In the genomic region with DNA sequence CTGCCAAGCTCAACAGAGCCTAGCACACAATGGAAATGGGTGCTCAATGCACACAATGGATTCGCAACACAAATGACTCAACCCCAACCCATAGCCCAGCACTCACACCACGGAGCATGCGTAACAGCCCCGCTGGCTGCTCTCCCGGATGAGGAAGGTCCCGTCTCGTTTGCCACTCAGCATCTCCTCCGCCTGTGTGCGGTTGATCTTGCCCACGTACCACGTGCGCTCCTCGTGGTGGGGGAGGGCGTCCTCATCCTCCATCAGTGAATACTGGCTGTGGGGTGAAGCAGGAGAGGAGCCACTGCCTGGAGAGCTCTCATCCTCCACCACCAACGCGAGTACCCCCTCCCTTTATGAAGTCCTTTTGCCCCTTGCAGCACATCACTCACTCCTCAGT, we compare ENCODE assay signal across 11 mouse cellular contexts. TPM values are rescaled to one million over a fixed set of nuclear protein-coding genes. Genes with fewer than 3 reads are reported as not detected.
DNase-seq lines count a peak whose midpoint lies in the region; ATAC-seq and TF ChIP-seq lines count a peak whose summit lies in the region.
"Had no signal": no experiment of that assay in that cellular context is flagged by ENCODE, and none has a peak within 500 bp of the region (broad histone marks: within the 10 kb centered on the region; RNA-seq: fewer than 3 reads in every experiment).

No protein-coding gene starts in this region.

- H3K27ac ChIP-seq in forebrain, embryonic 12.5 days: no peak overlapping the region
- H3K27ac ChIP-seq in midbrain, embryonic 13.5 days: no peak overlapping the region
- H3K27ac ChIP-seq in stomach, postnatal 0 days (replicated peaks): no peak overlapping the region
- H3K27ac ChIP-seq: heart, embryonic 13.5 days had no signal

- 85% methylated on average over 16 of the region's 16 CpGs for WGBS in forebrain, embryonic 12.5 days
- 87% methylated on average over 16 of the region's 16 CpGs for WGBS in midbrain, embryonic 13.5 days
- 83% methylated on average over 16 of the region's 16 CpGs for WGBS in stomach, postnatal 0 days

- no peak overlapping the region for H3K4me3 ChIP-seq in forebrain, embryonic 12.5 days (replicated peaks)
- no peak overlapping the region for H3K4me3 ChIP-seq in midbrain, embryonic 13.5 days (replicated peaks)
- H3K4me3 ChIP-seq in stomach, postnatal 0 days (ENCODE audit: low read depth, low read length): no peak overlapping the region
- H3K4me3 ChIP-seq: heart, embryonic 13.5 days; myocyte had no signal

- TF ChIP-seq CTCF in stomach, postnatal 0 days (IDR thresholded peaks at IDR 0.05; ENCODE audit: low read depth): no peak

- H3K9ac ChIP-seq in forebrain, embryonic 12.5 days: no peak overlapping the region
- no peak overlapping the region for H3K9ac ChIP-seq in midbrain, embryonic 13.5 days (replicated peaks)
- no peak overlapping the region for H3K9ac ChIP-seq in stomach, postnatal 0 days (ENCODE audit: low read length)
- H3K9ac ChIP-seq: heart, embryonic 13.5 days had no signal

- H3K4me2 ChIP-seq in forebrain, embryonic 12.5 days: no peak overlapping the region
- H3K4me2 ChIP-seq in midbrain, embryonic 13.5 days (replicated peaks): no peak overlapping the region
- H3K4me2 ChIP-seq in stomach, postnatal 0 days (replicated peaks; ENCODE audit: low read depth): no peak overlapping the region
- H3K4me2 ChIP-seq: heart, embryonic 13.5 days had no signal

- no peak for TF ChIP-seq EP300 in stomach, postnatal 0 days (optimal IDR thresholded peaks at IDR 0.05)

- peaks cover 59% of the 10 kb centered on the region for H3K36me3 ChIP-seq in forebrain, embryonic 12.5 days (replicated peaks)
- H3K36me3 ChIP-seq in midbrain, embryonic 13.5 days: peaks cover 67% of the 10 kb centered on the region
- peaks cover 20% of the 10 kb centered on the region for H3K36me3 ChIP-seq in stomach, postnatal 0 days (ENCODE audit: control insufficient read depth, insufficient read depth, low read length)

- peak; percentile 81 for DNase-seq in layer of hippocampus, adult 9-11 months
- DNase-seq in layer of hippocampus, postnatal 14 days (ENCODE audit: low spot score in 2 of 2): no peak
- DNase-seq in ES-CJ7 (ENCODE audit: low read depth, low spot score): peak; percentile 90
- no peak for DNase-seq in urinary bladder, postnatal 36 days (ENCODE audit: low spot score in 2 of 2)
- no peak for DNase-seq in stomach, postnatal 0 days (ENCODE audit: low spot score)
- no peak for DNase-seq in kidney, postnatal 36 days

- peaks cover 39% of the 10 kb centered on the region for H3K4me1 ChIP-seq in forebrain, embryonic 12.5 days
- peaks cover 29% of the 10 kb centered on the region for H3K4me1 ChIP-seq in midbrain, embryonic 13.5 days (replicated peaks)
- H3K4me1 ChIP-seq in stomach, postnatal 0 days (replicated peaks; ENCODE audit: control insufficient read depth, insufficient read depth): peaks cover 9% of the 10 kb centered on the region; the same call in 1 of the 2 replicates

- no peaks in the 10 kb centered on the region for H3K9me3 ChIP-seq in forebrain, embryonic 12.5 days
- H3K9me3 ChIP-seq in midbrain, embryonic 13.5 days: no peaks in the 10 kb centered on the region
- no peaks in the 10 kb centered on the region for H3K9me3 ChIP-seq in stomach, postnatal 0 days (ENCODE audit: control insufficient read depth, low read length)
- H3K9me3 ChIP-seq: heart, embryonic 13.5 days had no signal

- H3K27me3 ChIP-seq in forebrain, embryonic 12.5 days: peaks cover 22% of the 10 kb centered on the region
- peaks cover 21% of the 10 kb centered on the region for H3K27me3 ChIP-seq in midbrain, embryonic 13.5 days
- no peaks in the 10 kb centered on the region for H3K27me3 ChIP-seq in stomach, postnatal 0 days (ENCODE audit: control insufficient read depth, insufficient read depth, low read length)

- ATAC-seq in forebrain, embryonic 12.5 days (ENCODE audit: low FRiP score): peak; percentile 12
- ATAC-seq in midbrain, embryonic 13.5 days: peak; percentile 18
- ATAC-seq in stomach, postnatal 0 days (ENCODE audit: low FRiP score, low TSS enrichment): no peak

RNA-seq across cellular contexts. Expression of a gene that starts 7.6 kb away (rescaled TPM):
- 100 to 1,000 TPM; 164 to 178 TPM for total RNA-seq in layer of hippocampus, postnatal 14 days (2021)
- polyA plus RNA-seq in forebrain, embryonic 12.5 days (2016; fragmentation: Nextera tagmentation; extraction: Ambion mirVana): 72.7 and 79.1 TPM in 2 replicates
- polyA plus RNA-seq in midbrain, embryonic 13.5 days (2015; fragmentation: Nextera tagmentation; extraction: Ambion mirVana): 78.9 and 87.2 TPM in 2 replicates
- polyA plus RNA-seq in stomach, postnatal 0 days (2015; fragmentation: Nextera tagmentation; extraction: Ambion mirVana): 36.8 and 39.0 TPM in 2 replicates

RNA-seq across cellular contexts. Expression of a gene that starts 8.2 kb away (rescaled TPM):
- total RNA-seq in layer of hippocampus, postnatal 14 days (2021): 10 to 100 TPM; 47.6 to 52.2 TPM
- polyA plus RNA-seq in forebrain, embryonic 12.5 days (2016; fragmentation: Nextera tagmentation; extraction: Ambion mirVana): 33.2 and 34.5 TPM in 2 replicates
- 36.2 and 38.4 TPM in 2 replicates for polyA plus RNA-seq in midbrain, embryonic 13.5 days (2015; fragmentation: Nextera tagmentation; extraction: Ambion mirVana)
- 77.3 and 80.1 TPM in 2 replicates for polyA plus RNA-seq in stomach, postnatal 0 days (2015; fragmentation: Nextera tagmentation; extraction: Ambion mirVana)

RNA-seq across cellular contexts. Expression of a gene that starts 14.5 kb away (rescaled TPM):
- total RNA-seq in layer of hippocampus, postnatal 14 days (2021): 100 to 1,000 TPM; 793 to 809 TPM
- 87.8 and 95.4 TPM in 2 replicates for polyA plus RNA-seq in forebrain, embryonic 12.5 days (2016; fragmentation: Nextera tagmentation; extraction: Ambion mirVana)
- 261 and 275 TPM in 2 replicates for polyA plus RNA-seq in midbrain, embryonic 13.5 days (2015; fragmentation: Nextera tagmentation; extraction: Ambion mirVana)
- 18.9 and 19.0 TPM in 2 replicates for polyA plus RNA-seq in stomach, postnatal 0 days (2015; fragmentation: Nextera tagmentation; extraction: Ambion mirVana)

RNA-seq across cellular contexts. Expression of a gene that starts 35.9 kb away (rescaled TPM):
- 100 to 1,000 TPM; 295 to 297 TPM for total RNA-seq in layer of hippocampus, postnatal 14 days (2021)
- 14.5 and 16.8 TPM in 2 replicates for polyA plus RNA-seq in forebrain, embryonic 12.5 days (2016; fragmentation: Nextera tagmentation; extraction: Ambion mirVana)
- 14.6 and 18.3 TPM in 2 replicates for polyA plus RNA-seq in midbrain, embryonic 13.5 days (2015; fragmentation: Nextera tagmentation; extraction: Ambion mirVana)
- polyA plus RNA-seq in stomach, postnatal 0 days (2015; fragmentation: Nextera tagmentation; extraction: Ambion mirVana): 5.6 and 5.7 TPM in 2 replicates

RNA-seq across cellular contexts. Expression of a gene that starts 39.3 kb away (rescaled TPM):
- total RNA-seq in layer of hippocampus, postnatal 14 days (2021): 1 to 10 TPM; 1.5 TPM
- polyA plus RNA-seq in forebrain, embryonic 12.5 days (2016; fragmentation: Nextera tagmentation; extraction: Ambion mirVana): not detected in 2 replicates
- polyA plus RNA-seq in midbrain, embryonic 13.5 days (2015; fragmentation: Nextera tagmentation; extraction: Ambion mirVana): not detected in 2 replicates
- polyA plus RNA-seq in stomach, postnatal 0 days (2015; fragmentation: Nextera tagmentation; extraction: Ambion mirVana): 0.19 and 0.29 TPM in 2 replicates
- total RNA-seq: adrenal gland, postnatal 36 days had no signal
- polyA plus RNA-seq: heart, embryonic 13.5 days had no signal

Comparison
In these comparisons a context has a peak if more than half of its experiments do, and no peak if none do; other contexts are left out.
1. DNase-seq: peak in layer of hippocampus, adult 9-11 months (single experiment) and ES-CJ7 (single experiment); none in layer of hippocampus, postnatal 14 days (0 of 2), urinary bladder, postnatal 36 days (0 of 2), stomach, postnatal 0 days (single experiment) and kidney, postnatal 36 days (0 of 2).